21 mouse cellular contexts compared by ENCODE assay signal in the genomic region with DNA sequence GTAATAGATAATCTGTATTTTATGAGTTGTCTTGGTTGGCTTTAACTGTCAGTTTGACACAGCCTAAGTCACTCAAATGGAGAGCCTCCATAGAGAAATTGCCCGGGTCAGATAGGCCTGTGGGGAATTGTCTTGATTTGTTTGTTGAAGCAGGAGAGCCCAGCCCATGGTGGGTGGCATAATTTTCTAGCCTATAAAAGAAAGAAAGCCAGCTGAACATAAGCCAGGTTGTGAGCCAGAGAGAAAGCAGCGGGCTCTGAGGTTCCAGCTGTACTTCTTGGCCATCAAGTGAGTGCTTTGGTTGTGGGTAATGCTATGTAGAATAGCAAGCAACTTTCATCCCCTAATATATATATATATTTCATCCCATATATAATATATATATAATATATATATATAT.
DNase-seq lines count a peak whose midpoint lies in the region; ATAC-seq and TF ChIP-seq lines count a peak whose summit lies in the region.
"Had no signal": no experiment of that assay in that cellular context is flagged by ENCODE, and none has a peak within 500 bp of the region (broad histone marks: within the 10 kb centered on the region; RNA-seq: fewer than 3 reads in every experiment).

No protein-coding gene starts in this region.

- no peak overlapping the region for H3K27ac ChIP-seq in cerebellum, adult 2 months (ENCODE audit: insufficient read depth, low read length)
- no peak overlapping the region for H3K27ac ChIP-seq in hindbrain, postnatal 0 days
- no peak overlapping the region for H3K27ac ChIP-seq in hindbrain, embryonic 11.5 days (ENCODE audit: low read depth, low read length)
- H3K27ac ChIP-seq in midbrain, postnatal 0 days (ENCODE audit: low read depth, low read length) = no peak overlapping the region
- no peak overlapping the region for H3K27ac ChIP-seq in midbrain, embryonic 10.5 days (replicated peaks)
- H3K27ac ChIP-seq: embryonic facial prominence, embryonic 13.5 days; embryonic facial prominence, embryonic 15.5 days; forebrain, embryonic 10.5 days; forebrain, embryonic 12.5 days had no signal

- no peak overlapping the region for H3K4me2 ChIP-seq in hindbrain, postnatal 0 days (ENCODE audit: low read depth, low read length)
- H3K4me2 ChIP-seq in hindbrain, embryonic 11.5 days (replicated peaks; ENCODE audit: low read depth, low read length) = no peak overlapping the region
- no peak overlapping the region for H3K4me2 ChIP-seq in midbrain, postnatal 0 days (ENCODE audit: low read depth, low read length, poor library complexity, severe bottlenecking)
- H3K4me2 ChIP-seq: embryonic facial prominence, embryonic 13.5 days; embryonic facial prominence, embryonic 15.5 days; forebrain, embryonic 12.5 days had no signal

- no peaks in the 10 kb centered on the region for H3K9me3 ChIP-seq in hindbrain, postnatal 0 days (ENCODE audit: low read length)
- no peaks in the 10 kb centered on the region for H3K9me3 ChIP-seq in hindbrain, embryonic 11.5 days (ENCODE audit: control insufficient read depth, low read length)
- no peaks in the 10 kb centered on the region for H3K9me3 ChIP-seq in midbrain, postnatal 0 days (ENCODE audit: low read length)
- no peaks in the 10 kb centered on the region for H3K9me3 ChIP-seq in midbrain, embryonic 10.5 days (replicated peaks)
- H3K9me3 ChIP-seq: embryonic facial prominence, embryonic 13.5 days; embryonic facial prominence, embryonic 15.5 days; forebrain, embryonic 10.5 days; forebrain, embryonic 12.5 days had no signal

- no peak for ATAC-seq in hindbrain, postnatal 0 days
- ATAC-seq in hindbrain, embryonic 11.5 days (ENCODE audit: low FRiP score) = no peak
- no peak for ATAC-seq in midbrain, postnatal 0 days (ENCODE audit: low FRiP score)
- ATAC-seq: forebrain, embryonic 14.5 days; forebrain, embryonic 16.5 days had no signal

- no peak for TF ChIP-seq POLR2A in cerebellum, adult 2 months (IDR thresholded peaks at IDR 0.05; ENCODE audit: borderline replicate concordance, insufficient read depth, low read length)

- no peak for TF ChIP-seq CTCF in cerebellum, adult 2 months (IDR thresholded peaks at IDR 0.05; ENCODE audit: borderline replicate concordance, insufficient read depth, low read depth, low read length)
- no peak for TF ChIP-seq CTCF in hindbrain, postnatal 0 days (IDR thresholded peaks at IDR 0.05; ENCODE audit: low read depth)
- no peak for TF ChIP-seq CTCF in midbrain, postnatal 0 days (IDR thresholded peaks at IDR 0.05)

- H3K27me3 ChIP-seq in cerebellum, adult 2 months (ENCODE audit: control insufficient read depth, insufficient read depth, low read length) = no peaks in the 10 kb centered on the region
- H3K27me3 ChIP-seq in hindbrain, postnatal 0 days (ENCODE audit: insufficient read depth, low read length) = no peaks in the 10 kb centered on the region
- H3K27me3 ChIP-seq in hindbrain, embryonic 11.5 days (ENCODE audit: control insufficient read depth, insufficient read depth, low read length) = no peaks in the 10 kb centered on the region
- H3K27me3 ChIP-seq in midbrain, postnatal 0 days (ENCODE audit: insufficient read depth, low read length) = no peaks in the 10 kb centered on the region
- no peaks in the 10 kb centered on the region for H3K27me3 ChIP-seq in midbrain, embryonic 10.5 days (ENCODE audit: low read depth, poor library complexity, severe bottlenecking)
- H3K27me3 ChIP-seq: embryonic facial prominence, embryonic 13.5 days; embryonic facial prominence, embryonic 15.5 days; forebrain, embryonic 12.5 days had no signal

- no peak overlapping the region for H3K4me3 ChIP-seq in cerebellum, adult 2 months (replicated peaks; ENCODE audit: insufficient read depth, low read depth, low read length)
- H3K4me3 ChIP-seq in hindbrain, postnatal 0 days (ENCODE audit: low read length) = no peak overlapping the region
- no peak overlapping the region for H3K4me3 ChIP-seq in hindbrain, embryonic 11.5 days (ENCODE audit: low read depth, low read length)
- H3K4me3 ChIP-seq in midbrain, postnatal 0 days (ENCODE audit: low read depth, low read length) = no peak overlapping the region
- no peak overlapping the region for H3K4me3 ChIP-seq in midbrain, embryonic 10.5 days
- H3K4me3 ChIP-seq: embryonic facial prominence, embryonic 13.5 days; embryonic facial prominence, embryonic 15.5 days; erythroblast, embryonic 14.5 days; forebrain, embryonic 10.5 days; forebrain, embryonic 12.5 days had no signal

- DNase-seq in cerebellum, postnatal 14 days = peak; percentile 17 to 23
- no peak for DNase-seq in cerebellum, adult 2 months
- DNase-seq in hindbrain, postnatal 0 days (ENCODE audit: low spot score) = peak; percentile 51
- DNase-seq in hindbrain, embryonic 11.5 days (ENCODE audit: low spot score) = no peak
- peak; percentile 50 for DNase-seq in midbrain, postnatal 0 days (ENCODE audit: low spot score)
- DNase-seq in midbrain, embryonic 10.5 days (ENCODE audit: low spot score) = no peak
- DNase-seq: adrenal gland, adult 2 months; adrenal gland, postnatal 10 days; adrenal gland, postnatal 25 days; cerebellum, adult 11 months; cerebellum, adult 8-10 months; cerebellum, adult 9-11 months; cerebellum, postnatal 36 days; embryo, embryonic 11 days had no signal

- no peaks in the 10 kb centered on the region for H3K4me1 ChIP-seq in cerebellum, adult 2 months (ENCODE audit: control insufficient read depth, insufficient read depth, low read length)
- H3K4me1 ChIP-seq in hindbrain, postnatal 0 days (ENCODE audit: insufficient read depth, low read length) = no peaks in the 10 kb centered on the region
- H3K4me1 ChIP-seq in hindbrain, embryonic 11.5 days (replicated peaks; ENCODE audit: control insufficient read depth, insufficient read depth, low read length) = no peaks in the 10 kb centered on the region
- H3K4me1 ChIP-seq in midbrain, postnatal 0 days (ENCODE audit: insufficient read depth, low read length) = no peaks in the 10 kb centered on the region
- H3K4me1 ChIP-seq in midbrain, embryonic 10.5 days = no peaks in the 10 kb centered on the region
- H3K4me1 ChIP-seq: embryonic facial prominence, embryonic 13.5 days; embryonic facial prominence, embryonic 15.5 days; forebrain, embryonic 10.5 days; forebrain, embryonic 12.5 days had no signal

- 17% methylated on average over 2 of the region's 2 CpGs for WGBS in cerebellum, adult 2 months
- whole genome bisulfite sequencing in hindbrain, postnatal 0 days = 57% methylated on average over 2 of the region's 2 CpGs
- 82% methylated on average over 2 of the region's 2 CpGs for WGBS in hindbrain, embryonic 11.5 days
- WGBS in midbrain, postnatal 0 days = 77% methylated on average over 2 of the region's 2 CpGs
- 89% methylated on average over 2 of the region's 2 CpGs for WGBS in midbrain, embryonic 10.5 days

- H3K9ac ChIP-seq in hindbrain, postnatal 0 days (replicated peaks; ENCODE audit: low read length) = no peak overlapping the region
- H3K9ac ChIP-seq in hindbrain, embryonic 11.5 days (ENCODE audit: low read depth, low read length) = no peak overlapping the region
- no peak overlapping the region for H3K9ac ChIP-seq in midbrain, postnatal 0 days (replicated peaks; ENCODE audit: low read length, poor library complexity, severe bottlenecking)
- H3K9ac ChIP-seq: embryonic facial prominence, embryonic 13.5 days; embryonic facial prominence, embryonic 15.5 days; forebrain, embryonic 12.5 days had no signal

- H3K36me3 ChIP-seq in hindbrain, postnatal 0 days (ENCODE audit: insufficient read depth, low read length) = no peaks in the 10 kb centered on the region
- no peaks in the 10 kb centered on the region for H3K36me3 ChIP-seq in hindbrain, embryonic 11.5 days (ENCODE audit: control insufficient read depth, insufficient read depth, low read length)
- no peaks in the 10 kb centered on the region for H3K36me3 ChIP-seq in midbrain, postnatal 0 days (ENCODE audit: insufficient read depth, low read length)
- H3K36me3 ChIP-seq in midbrain, embryonic 10.5 days = no peaks in the 10 kb centered on the region
- H3K36me3 ChIP-seq: embryonic facial prominence, embryonic 13.5 days; embryonic facial prominence, embryonic 15.5 days; forebrain, embryonic 10.5 days; forebrain, embryonic 12.5 days had no signal

Comparison
In these comparisons a context has a peak if more than half of its experiments do, and no peak if none do; other contexts are left out.
1. DNase-seq: peak in cerebellum, postnatal 14 days (2 of 2), hindbrain, postnatal 0 days (single experiment) and midbrain, postnatal 0 days (single experiment); none in cerebellum, adult 2 months (0 of 2), hindbrain, embryonic 11.5 days (single experiment) and midbrain, embryonic 10.5 days (single experiment).